Mouse (Mus musculus) G1E-ER4 (cell line): ENCODE measurements around the gene Vsig10. TPM values are rescaled to one million over a fixed set of nuclear protein-coding genes. Genes with fewer than 3 reads are reported as not detected.

Experiments used
- GATA1 ChIP-seq: IDR thresholded peaks from one replicate; pipeline ENCODE4 v1.8.0; 2012; ENCODE audit warnings: low read length, inconsistent platforms
- polyA plus RNA-seq: library from polyadenylated mRNA; stranded (reverse); fragments of >175 nt; gene quantifications from 2 replicates; pipeline ENCODE4 v1.2.3, GENCODE M21; 2012

Gene Vsig10
- 0.04 and 0.08 TPM in 2 replicates for polyA plus RNA-seq

DNA sequence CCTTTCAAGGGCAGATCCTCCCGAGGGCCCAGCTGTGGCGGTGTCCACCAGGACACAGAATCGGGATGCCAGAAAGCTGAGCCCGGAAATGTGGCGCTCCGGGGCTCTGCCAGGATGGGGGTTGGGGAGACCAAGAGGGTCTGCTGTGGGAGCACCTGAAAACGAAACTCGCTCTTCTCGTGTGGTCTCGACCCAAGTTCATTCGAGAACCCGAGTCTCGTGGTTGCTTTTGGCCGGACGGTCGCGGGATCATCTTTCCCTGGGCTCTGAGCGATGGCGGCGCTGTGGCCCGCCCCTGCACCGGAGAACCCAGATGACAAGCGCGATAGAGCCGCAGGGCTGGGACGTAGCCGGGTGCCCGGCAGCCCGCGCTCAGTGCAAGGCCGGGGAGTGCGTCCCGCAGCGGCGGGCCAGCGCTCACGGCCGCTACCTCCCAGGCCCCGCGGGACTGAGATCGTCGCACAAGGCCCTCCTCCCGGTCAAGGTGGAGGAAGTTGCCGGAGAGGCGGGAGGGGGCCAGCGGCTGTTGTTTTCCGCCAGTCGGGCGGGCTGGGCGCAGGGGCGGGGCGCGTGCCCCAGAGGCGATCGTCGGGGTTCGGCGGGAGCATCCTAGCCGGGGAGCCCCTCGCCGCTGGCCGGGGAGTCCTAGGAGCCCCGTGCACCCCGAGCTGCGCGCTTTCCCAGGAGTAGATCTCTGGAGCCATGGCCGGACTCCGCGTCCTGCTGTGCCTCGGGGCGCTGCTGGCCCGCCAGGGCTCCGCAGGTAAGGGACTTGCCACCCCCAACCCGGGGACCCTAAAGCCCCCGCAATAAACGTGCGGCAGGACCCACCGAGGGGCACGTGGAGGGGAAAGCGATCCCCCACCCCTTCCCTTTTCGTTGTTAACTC, at the start of gene Vsig10:
Gene Vsig10, plus strand, starts transcription at position 343 of the 889 bp plus-strand sequence.
- TF ChIP-seq GATA1 = no peak

DNA sequence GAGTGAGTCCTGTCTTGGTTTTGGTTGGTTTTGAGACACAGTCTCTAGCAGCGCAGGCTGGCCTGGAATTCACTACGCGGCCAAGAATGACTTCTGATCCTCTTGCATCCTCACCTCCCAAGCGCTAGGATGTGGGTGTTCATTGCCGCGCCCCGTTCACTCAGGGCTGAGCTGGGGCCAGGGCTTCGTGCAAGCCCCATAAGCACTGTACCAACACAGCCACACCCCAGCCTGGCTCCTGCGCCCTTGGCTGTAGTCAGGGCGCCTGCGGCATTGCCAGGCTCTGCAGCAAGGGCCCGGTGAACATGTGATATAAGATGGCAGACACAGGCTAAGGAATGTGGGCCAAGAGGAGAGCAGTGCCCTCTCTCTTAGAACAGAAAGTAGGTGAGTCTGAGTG, 49.5 kb upstream of the Vsig10 start:
- no peak for TF ChIP-seq GATA1

GRCm38 (mm10) chr5:117271945-117272344, 46.9 kb upstream of the Vsig10 start:
- TF ChIP-seq GATA1 = no peak

DNA sequence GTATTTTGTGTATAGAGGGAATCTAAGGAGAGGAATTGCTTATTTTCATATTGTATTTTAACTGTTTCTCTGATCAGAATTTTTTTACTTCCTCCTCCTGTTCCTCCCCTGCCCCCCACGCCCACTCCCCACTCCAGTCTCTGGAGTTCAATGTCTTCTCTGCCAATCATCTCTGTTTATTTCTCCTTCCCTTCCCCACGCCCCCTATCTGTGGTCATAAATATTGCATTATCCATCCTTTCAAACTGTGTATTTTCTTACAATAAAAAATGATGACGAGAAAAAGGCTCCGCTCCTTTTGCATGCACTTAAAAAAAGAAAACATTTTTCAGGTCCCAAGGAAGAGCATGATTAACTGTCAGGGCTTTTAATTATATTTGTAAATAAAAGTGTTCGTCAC, 44.1 kb upstream of the Vsig10 start:
- no peak for TF ChIP-seq GATA1

DNA sequence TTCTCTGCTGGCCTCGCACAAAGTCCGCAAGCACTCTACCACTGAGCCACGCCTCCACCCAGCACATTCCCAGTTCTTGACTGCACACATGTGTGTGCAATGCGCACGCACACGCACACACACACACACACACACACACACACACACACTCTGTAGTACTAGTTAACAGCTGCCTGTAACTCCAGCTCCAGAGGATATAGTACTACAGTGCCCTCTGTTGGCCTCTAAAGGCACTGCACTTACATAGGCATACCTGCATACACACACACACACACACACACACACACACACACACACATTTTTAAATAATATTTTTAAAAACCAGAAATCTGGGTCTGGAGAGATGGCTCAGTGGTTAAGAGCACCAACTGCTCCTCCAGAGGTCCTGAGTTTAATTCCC, 41.1 kb upstream of the Vsig10 start:
- TF ChIP-seq GATA1 = no peak

- TF ChIP-seq GATA1 = no peak
These were observed 39.8 kb upstream of the Vsig10 start for GRCm38 (mm10) chr5:117278809-117279668.

DNA sequence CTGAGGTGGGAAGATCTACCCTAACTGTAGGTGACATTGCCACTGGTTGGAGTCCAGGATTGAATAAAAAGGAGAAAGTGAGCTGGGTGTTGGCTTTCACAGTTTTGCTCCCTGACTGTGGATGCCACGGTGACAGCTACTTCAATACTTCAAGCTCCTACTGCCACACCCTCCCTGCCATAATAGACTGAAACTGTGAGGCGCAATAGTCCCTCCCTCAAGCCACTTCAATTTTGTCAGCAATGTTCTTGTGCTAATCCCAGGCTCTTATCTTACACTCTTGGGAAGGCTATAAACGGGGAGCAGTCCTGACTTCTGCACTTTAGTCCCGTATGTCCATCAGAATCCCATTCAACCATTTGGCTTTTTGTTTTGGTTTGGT, 39.2 kb upstream of the Vsig10 start:
- TF ChIP-seq GATA1 = no peak

- no peak for TF ChIP-seq GATA1
These were observed 37.3 kb upstream of the Vsig10 start for GRCm38 (mm10) chr5:117281536-117281935.

- no peak for TF ChIP-seq GATA1
These were observed 36.5 kb upstream of the Vsig10 start for GRCm38 (mm10) chr5:117282360-117282759.

GRCm38 (mm10) chr5:117284029-117284428, 34.9 kb upstream of the Vsig10 start:
- no peak for TF ChIP-seq GATA1

DNA sequence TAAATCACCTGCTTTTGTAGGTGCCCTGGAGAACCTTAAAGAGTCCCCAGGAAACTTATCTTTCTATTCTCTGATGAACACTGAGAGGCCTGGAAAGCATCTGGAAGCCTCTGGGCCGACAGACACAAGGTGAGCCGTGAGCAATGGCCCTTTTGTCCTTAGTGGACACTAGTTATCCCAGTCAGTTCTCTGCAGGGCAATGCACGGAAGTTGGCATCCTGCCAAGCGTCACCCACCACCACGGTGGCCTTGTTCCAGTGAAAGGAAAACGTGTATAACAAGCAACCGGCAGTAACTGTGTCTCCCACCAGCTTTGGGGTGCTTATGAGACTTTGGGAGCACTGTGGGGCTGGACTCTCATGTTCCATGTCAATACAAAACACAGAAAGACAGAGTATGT, 34.2 kb upstream of the Vsig10 start:
- no peak for TF ChIP-seq GATA1

DNA sequence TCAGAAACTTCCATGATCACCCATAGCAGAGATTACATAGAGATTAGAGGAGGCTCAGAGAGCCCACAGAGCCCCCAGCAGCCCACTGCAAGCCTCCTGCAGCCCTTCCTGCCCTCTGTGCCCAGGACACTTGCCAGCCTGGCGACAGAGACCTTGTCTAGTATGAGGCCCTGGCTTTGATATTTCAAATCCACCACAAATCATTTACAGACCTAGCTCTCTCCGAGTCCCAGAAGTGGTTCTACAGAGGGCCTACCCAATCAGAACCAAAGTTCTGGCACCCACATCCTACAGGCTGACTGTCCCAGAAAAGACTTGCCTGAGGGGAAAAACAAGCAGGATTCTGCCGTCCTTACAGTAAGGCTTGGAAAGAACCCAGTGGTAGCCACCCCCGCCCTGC, 33.6 kb upstream of the Vsig10 start:
- TF ChIP-seq GATA1 = no peak

DNA sequence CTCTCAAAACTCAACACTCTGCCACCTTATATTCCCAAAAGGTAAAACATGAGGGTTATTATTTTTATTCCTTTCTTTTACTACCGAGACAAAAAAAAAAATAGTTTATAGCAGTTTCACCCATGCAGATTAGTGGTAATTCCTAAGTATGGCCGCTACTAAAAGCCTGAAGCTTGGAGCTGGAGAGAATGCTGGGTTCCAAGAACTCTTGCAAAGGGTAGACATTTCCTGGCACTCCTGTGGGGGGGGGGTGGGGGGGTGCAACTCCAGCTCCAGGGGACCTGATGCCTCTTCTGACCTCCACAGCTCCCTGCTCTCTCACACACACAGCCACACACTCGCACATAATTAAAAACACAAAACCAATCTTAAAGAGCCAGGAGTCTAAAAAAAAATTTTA, 32.6 kb upstream of the Vsig10 start:
- no peak for TF ChIP-seq GATA1

DNA sequence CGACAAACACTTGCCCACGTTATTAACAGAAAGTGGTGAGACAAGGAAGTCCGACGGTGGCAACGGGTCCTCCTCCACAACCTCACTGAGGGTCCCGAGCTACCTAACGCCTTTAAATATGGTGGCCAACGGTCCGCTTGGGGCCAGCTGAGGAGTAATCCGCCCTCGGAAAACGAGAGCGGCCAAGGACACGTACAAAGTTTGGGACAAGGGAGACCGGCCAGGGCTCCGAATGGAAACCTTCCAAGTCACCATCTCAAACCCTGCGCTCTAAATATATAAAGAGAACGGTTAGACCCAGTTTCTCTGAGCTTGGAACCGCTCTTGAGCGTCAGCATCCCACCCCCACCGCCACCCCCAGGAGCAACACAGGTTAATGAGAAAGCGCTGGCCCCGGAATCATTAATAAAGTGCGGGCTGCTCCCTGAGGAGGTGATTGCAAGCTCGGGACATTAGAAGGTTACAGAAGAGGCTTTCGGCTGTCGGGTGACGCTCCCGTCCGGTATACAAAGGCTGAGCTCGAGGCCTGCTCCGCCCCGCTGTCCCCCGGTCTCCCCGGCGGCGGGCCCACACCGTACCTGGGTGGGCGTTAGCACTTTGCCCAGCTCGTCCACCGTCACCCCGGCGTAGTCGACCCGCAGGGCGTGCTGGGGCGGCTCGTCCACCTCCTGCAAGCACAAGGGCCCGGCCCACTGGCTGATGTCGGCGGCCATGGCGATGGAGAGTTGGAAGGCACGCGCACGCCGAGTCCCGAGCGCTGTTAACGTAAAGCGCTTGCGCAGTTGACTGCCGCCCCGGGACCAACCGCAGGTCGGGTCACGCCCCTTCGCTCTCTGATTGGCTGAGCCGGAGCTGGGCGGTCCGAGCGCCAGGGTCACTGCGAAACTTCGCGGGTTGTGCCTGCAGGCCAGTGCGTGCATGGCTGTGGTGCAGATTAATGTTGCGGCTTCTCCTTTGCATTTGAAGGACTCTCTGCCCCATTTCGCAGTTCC, 31.8 kb upstream of the Vsig10 start, which contains the start of gene Pebp1:
Gene Pebp1, minus strand, starts transcription at position 795 of the 992 bp plus-strand sequence.
- TF ChIP-seq GATA1 = no peak

DNA sequence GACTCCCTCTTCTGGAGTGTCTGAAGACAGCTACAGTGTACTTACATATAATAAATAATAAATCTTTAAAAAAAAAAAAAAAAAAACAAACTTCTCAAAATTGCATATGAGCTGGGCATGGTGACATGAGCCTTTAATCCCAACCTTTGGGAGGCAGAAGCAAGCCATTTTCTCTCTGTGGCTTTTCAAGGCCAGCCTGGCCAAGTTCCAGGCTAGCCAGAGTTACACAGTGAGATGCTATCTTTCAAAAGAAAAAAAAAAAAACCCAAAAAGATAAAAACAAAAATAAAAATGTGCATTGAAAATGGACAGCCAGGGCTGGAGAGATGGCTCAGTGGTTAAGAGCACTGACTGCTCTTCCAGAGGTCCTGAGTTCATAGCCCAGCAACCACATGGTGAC, 29.2 kb upstream of the Vsig10 start:
- TF ChIP-seq GATA1 = no peak
